ENCODE assay signal across 11 mouse cellular contexts in the genomic region with DNA sequence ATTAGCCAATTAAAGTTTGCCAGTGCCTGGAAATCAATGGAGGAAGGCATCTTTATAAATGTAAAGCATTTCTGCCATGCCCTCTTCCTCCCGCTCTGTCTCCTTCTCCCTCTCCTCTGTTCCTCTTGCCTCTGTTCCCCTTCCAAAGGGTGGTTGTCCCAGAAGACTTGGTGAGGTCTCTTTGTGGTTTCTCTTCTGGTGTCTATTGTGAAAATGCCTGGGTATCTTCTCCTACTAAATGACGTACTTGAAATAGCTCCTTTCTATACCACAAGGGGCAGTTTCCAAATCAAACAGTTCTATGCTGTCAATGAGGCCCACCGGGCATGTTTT.
"Had no signal": no experiment of that assay in that cellular context is flagged by ENCODE, and none has a peak within 500 bp of the region (broad histone marks: within the 10 kb centered on the region; RNA-seq: fewer than 3 reads in every experiment).

No protein-coding gene starts in this region.

- H3K27me3 ChIP-seq: limb, embryonic 15.5 days; liver, embryonic 12.5 days; neural tube, embryonic 12.5 days had no signal

- H3K4me3 ChIP-seq: limb, embryonic 15.5 days; liver, embryonic 12.5 days; neural tube, embryonic 12.5 days had no signal

- H3K4me1 ChIP-seq: limb, embryonic 15.5 days; liver, embryonic 12.5 days had no signal

- H3K4me2 ChIP-seq: limb, embryonic 15.5 days; liver, embryonic 12.5 days; lung, embryonic 14.5 days; neural tube, embryonic 12.5 days had no signal

- H3K27ac ChIP-seq: limb, embryonic 15.5 days; liver, embryonic 12.5 days; neural tube, embryonic 12.5 days; stomach, postnatal 0 days had no signal

- DNase-seq: kidney, adult 8-10 months; kidney, postnatal 36 days; layer of hippocampus, adult 9-11 months; layer of hippocampus, postnatal 36 days; lung, embryonic 14.5 days; lung, postnatal 10 days; lung, postnatal 4 days had no signal

- H3K9me3 ChIP-seq: limb, embryonic 15.5 days; liver, embryonic 12.5 days; neural tube, embryonic 12.5 days had no signal

- ATAC-seq: liver, embryonic 12.5 days had no signal

- H3K36me3 ChIP-seq: limb, embryonic 15.5 days; liver, embryonic 12.5 days; neural tube, embryonic 12.5 days had no signal

- H3K9ac ChIP-seq: limb, embryonic 15.5 days; liver, embryonic 12.5 days; lung, embryonic 14.5 days; neural tube, embryonic 12.5 days had no signal
